Mouse (Mus musculus) heart, adult 2 months (tissue): ENCODE data around the gene Adad2. TPM values are rescaled to one million over a fixed set of nuclear protein-coding genes. Genes with fewer than 3 reads are reported as not detected.

Experiments
- DNase-seq, 2 experiments: peaks; one replicate each; pipeline ENCODE4 v3.0.0; 2021
- H3K27ac ChIP-seq: fragments of 200-600 bp; 2 replicates; pipeline ENCODE4 v1.8.1; 2022
- H3K27me3 ChIP-seq: fragments of 200-500 bp; 2 replicates; pipeline ENCODE4 v1.6.1; 2012; ENCODE audit warnings: mild to moderate bottlenecking, low read length, inconsistent platforms, mixed read lengths; ENCODE audit not compliant: control insufficient read depth, insufficient read depth
- H3K36me3 ChIP-seq: fragments of 200-500 bp; 2 replicates; pipeline ENCODE4 v1.6.1; 2012; ENCODE audit warnings: low read length, inconsistent platforms; ENCODE audit not compliant: control insufficient read depth, insufficient read depth
- H3K4me1 ChIP-seq: fragments of 200-500 bp; 2 replicates; pipeline ENCODE4 v1.6.1; 2011; ENCODE audit warnings: low read length; ENCODE audit not compliant: control insufficient read depth, insufficient read depth
- H3K4me3 ChIP-seq: fragments of 200-600 bp; 2 replicates; pipeline ENCODE4 v1.8.1; 2022
- H3K79me2 ChIP-seq: fragments of 200-500 bp; replicated peaks from 2 replicates; pipeline ENCODE4 v1.6.1; 2012; ENCODE audit warnings: mild to moderate bottlenecking, inconsistent platforms, low read length, moderate library complexity, mixed read lengths; ENCODE audit not compliant: control insufficient read depth, insufficient read depth
- H3K9ac ChIP-seq: fragments of 200-500 bp; 2 replicates; pipeline ENCODE4 v1.6.1; 2012; ENCODE audit warnings: low read depth, mild to moderate bottlenecking, control low read depth, inconsistent platforms, low read length, mixed read lengths
- CTCF ChIP-seq: fragments of 200-600 bp; IDR thresholded peaks from 2 replicates; pipeline ENCODE4 v1.8.1; 2022; ENCODE audit warnings: antibody characterized with exemption, mild to moderate bottlenecking, moderate library complexity
- EP300 ChIP-seq: fragments of 200-500 bp; IDR thresholded peaks from 2 replicates; pipeline ENCODE4 v1.6.1; 2011; ENCODE audit warnings: low read depth, low read length, control low read depth; ENCODE audit not compliant: insufficient read depth
- POLR2A ChIP-seq: fragments of 200-500 bp; IDR thresholded peaks from 2 replicates; pipeline ENCODE4 v1.6.1; 2011; ENCODE audit warnings: mild to moderate bottlenecking, low read depth, low read length, control low read depth; ENCODE audit not compliant: insufficient read depth
- WGBS: fragments of 180-500 bp; shearing (Covaris S2); methylation state at CpG from one replicate; pipeline ENCODE4 v1.1.7; 2018; 5-methylcytosine and 5-hydroxymethylcytosine counted together
- intact Hi-C: fragments of 180-260 bp; cut with DNase I; formaldehyde crosslinking; loops from one replicate; pipeline ENCODE4 v1.15.1; 2025
- polyA plus RNA-seq: library from polyadenylated mRNA; depleted of rRNA; stranded (reverse); fragments of >200 nt; gene quantifications from 2 replicates; pipeline ENCODE4 v1.2.3, GENCODE M21; 2012
- total RNA-seq, 2 experiments: library from RNA; stranded (reverse); gene quantifications; 2 replicates each; pipeline ENCODE4 v1.2.3; 2021

Gene Adad2
- total and polyA plus RNA-seq, 3 experiments = not detected

DNA sequence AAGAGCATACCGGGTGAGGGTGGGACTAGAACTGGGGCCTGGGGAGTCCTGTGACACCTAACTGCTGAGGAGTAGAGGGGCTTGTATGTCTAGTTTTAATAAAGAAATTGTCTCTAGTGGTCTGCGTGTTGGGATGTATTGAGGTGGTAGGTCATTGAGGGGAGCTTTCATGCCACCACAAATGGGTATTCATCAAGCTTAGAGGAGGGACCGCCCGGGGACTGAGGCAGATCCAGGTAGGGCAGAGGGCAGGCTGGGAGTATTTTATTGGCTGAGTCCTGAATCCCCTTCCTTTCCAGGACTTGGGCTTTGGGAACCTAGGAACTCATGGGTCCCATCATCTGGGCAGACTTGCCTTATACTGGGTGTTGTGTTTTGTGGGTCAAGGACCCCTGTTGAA is 4.3 kb downstream of the Adad2 start:
- Histone ChIP-seq H3K27me3 (no peaks in the 10 kb centered on the region), H3K9ac (no peak overlapping the region), H3K4me1 (no peaks in the 10 kb centered on the region; the same call in 1 of the 2 replicates), H3K79me2 (no peaks in the 10 kb centered on the region), H3K27ac (no peak overlapping the region), H3K4me3 (no peak overlapping the region), H3K36me3 (no peaks in the 10 kb centered on the region)
- TF ChIP-seq POLR2A = no peak
- TF ChIP-seq EP300 = no peak
- TF ChIP-seq CTCF = no peak
- WGBS = 95% methylated on average over 4 of the region's 4 CpGs
- DNase-seq = no peak
- intact Hi-C loops = no loop called here

DNA sequence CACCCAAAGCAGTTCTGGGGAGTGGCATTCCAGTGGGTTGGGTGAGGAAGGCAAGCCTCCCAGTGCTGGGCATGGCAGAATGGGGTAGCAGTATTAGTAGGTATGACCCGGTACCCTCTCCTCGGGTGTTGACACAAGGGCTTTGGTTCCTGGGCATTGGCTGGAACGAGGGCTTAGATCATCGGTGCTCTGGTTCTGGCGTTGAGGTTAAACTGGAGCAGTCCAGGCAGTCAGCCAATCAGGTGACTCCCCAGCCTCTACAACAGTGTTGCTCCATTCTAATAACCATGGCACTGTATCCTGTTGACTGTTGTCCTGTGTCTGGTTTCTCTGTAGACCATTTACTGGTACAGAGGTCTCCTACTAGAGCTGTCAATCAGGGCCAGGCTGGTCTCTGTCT is 5.0 kb downstream of the Adad2 start:
- Histone ChIP-seq H3K4me1 (no peaks in the 10 kb centered on the region; the same call in 1 of the 2 replicates), H3K27ac (peak overlapping the region; percentile 49), H3K36me3 (no peaks in the 10 kb centered on the region), H3K79me2 (no peaks in the 10 kb centered on the region), H3K4me3 (no peak overlapping the region), H3K9ac (no peak overlapping the region), H3K27me3 (no peaks in the 10 kb centered on the region)
- intact Hi-C loops = no loop called here
- peak in 1 of 2 experiments; percentile 61 for DNase-seq
- 54% methylated on average over 5 of the region's 5 CpGs for WGBS
- TF ChIP-seq EP300 (no peak), POLR2A (no peak), CTCF (no peak)

DNA sequence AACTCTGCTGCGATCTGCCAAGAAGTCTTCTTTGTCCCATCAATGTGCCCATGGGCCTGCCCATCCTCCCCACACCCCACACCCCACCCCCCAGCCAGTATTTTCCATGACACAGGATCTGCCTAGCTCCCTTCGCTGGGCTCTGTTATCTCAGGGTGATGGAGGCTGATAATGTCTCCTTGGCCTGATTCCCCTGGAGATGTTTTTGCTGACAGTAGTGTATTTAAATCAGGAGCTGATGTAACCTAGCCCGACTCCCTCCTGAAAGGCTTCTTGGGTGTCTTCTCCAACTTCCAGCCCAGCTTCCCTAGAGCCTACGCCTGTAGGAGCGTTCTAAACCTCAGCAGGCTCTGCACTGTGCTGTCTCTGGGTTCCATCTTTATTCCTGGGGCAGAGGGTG is 6.3 kb downstream of the Adad2 start:
- Histone ChIP-seq H3K27me3 (no peaks in the 10 kb centered on the region), H3K79me2 (no peaks in the 10 kb centered on the region), H3K36me3 (no peaks in the 10 kb centered on the region), H3K27ac (no peak overlapping the region), H3K4me1 (no peaks in the 10 kb centered on the region; the same call in 1 of the 2 replicates), H3K4me3 (no peak overlapping the region), H3K9ac (no peak overlapping the region)
- intact Hi-C loops = no loop called here
- 59% methylated on average over 5 of the region's 5 CpGs for WGBS
- no peak for DNase-seq
- TF ChIP-seq CTCF (no peak), POLR2A (no peak), EP300 (no peak)

DNA sequence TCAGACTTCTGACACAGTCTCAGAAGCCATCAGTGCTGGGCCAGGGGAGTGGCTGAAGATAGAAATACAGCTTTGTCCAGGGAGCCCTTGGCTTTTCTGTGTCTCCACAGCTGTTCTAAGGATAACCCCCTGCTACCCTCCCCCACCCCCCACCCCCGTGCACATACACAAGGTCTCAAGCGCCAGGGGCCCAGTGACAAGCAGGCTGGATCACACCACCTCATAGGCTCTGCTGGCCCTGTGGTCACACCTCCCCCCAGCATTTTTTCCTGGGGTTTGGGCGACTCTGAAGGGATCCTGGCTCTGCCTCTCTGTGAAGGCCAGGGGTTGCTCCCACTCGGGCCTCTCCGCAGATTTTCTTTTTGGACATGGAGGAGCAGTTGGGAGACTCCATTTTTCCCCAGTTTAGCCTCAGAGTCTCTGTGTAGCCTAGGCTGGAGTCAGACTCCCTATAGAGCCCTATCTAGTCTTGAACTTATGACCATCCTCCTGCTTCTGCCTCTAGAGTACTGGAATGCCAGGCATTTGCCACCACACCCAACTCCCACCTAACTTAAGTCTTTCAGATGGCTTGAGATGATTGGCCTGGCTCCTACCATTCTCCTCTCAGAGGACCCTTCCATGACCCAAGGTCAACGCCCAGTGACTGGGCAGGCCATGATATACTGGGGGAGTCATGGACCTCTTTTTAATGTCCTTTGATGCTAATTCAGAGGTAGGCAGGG is 7.7 kb downstream of the Adad2 start:
- Histone ChIP-seq H3K36me3 (no peaks in the 10 kb centered on the region), H3K79me2 (no peaks in the 10 kb centered on the region), H3K27me3 (no peaks in the 10 kb centered on the region), H3K27ac (peak overlapping the region; percentile 36; the same call in 1 of the 2 replicates), H3K4me1 (no peaks in the 10 kb centered on the region; the same call in 1 of the 2 replicates), H3K9ac (no peak overlapping the region), H3K4me3 (no peak overlapping the region)
- DNase-seq = no peak
- TF ChIP-seq EP300 = no peak
- no peak for TF ChIP-seq POLR2A
- TF ChIP-seq CTCF = no peak
- intact Hi-C loops = no loop called here
- WGBS = 74% methylated on average over 6 of the region's 6 CpGs

DNA sequence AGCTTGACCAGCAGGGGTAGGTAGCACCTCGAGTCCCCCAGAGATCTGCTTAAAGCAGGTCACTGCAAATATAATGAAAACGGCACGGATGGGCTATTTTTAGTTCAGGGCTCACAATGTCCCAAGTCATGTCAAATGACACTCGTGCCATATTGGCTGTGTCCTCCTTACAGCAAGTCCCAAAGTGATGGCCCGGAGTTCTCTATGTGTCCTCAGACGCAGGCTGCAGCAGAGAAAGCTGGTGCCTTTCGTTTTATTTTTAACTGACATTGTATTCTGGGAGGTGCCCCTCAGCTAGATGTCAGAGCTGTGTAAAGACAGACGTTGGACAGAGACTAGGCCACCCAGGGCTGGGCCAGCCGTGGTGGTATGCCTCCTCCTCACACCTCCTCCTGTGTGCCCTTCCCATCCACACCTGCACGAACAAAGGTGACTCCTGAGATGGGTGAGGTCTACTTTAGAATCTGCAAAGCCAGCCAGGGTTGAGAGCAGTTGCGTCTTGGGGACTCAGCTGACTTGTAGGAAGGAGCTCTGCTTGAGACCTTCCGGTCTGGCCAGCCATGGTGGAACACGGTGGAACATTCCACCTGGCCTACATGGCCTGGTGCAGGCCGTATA is 8.4 kb downstream of the Adad2 start:
- DNase-seq = no peak
- H3K79me2 ChIP-seq = no peaks in the 10 kb centered on the region
- WGBS = 63% methylated on average over 14 of the region's 14 CpGs

DNA sequence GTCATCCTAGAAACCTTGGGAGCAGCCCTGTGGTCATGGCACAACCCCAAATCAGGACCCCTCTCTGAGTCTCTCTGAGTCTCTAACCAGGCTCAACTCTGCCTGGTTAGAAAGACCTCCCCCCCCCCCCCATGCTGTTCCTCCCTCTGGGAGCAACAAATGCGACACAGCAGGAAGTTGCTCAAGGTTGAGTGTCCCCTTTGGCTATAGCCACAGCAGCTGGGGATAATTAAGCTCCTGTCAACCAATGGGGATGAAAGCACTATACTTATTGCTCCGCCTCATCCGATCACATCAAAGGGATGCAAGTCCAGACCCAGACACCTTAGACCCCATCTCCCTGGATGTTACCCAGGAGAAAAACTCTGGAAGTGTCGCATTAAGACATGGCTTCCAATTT is 10.0 kb downstream of the Adad2 start:
- Histone ChIP-seq H3K9ac (no peak overlapping the region), H3K4me3 (no peak overlapping the region), H3K79me2 (no peaks in the 10 kb centered on the region), H3K27ac (no peak overlapping the region), H3K4me1 (no peaks in the 10 kb centered on the region; the same call in 1 of the 2 replicates), H3K27me3 (no peaks in the 10 kb centered on the region), H3K36me3 (no peaks in the 10 kb centered on the region)
- TF ChIP-seq CTCF (no peak), EP300 (no peak), POLR2A (no peak)
- no peak for DNase-seq
- 69% methylated on average over 4 of the region's 4 CpGs for WGBS
- intact Hi-C loops = no loop called here

More for the DNA sequence above, 8.4 kb downstream of the Adad2 start:
- no peak overlapping the region for H3K9ac ChIP-seq
- peak overlapping the region; percentile 52 for H3K27ac ChIP-seq
- H3K4me1 ChIP-seq = no peaks in the 10 kb centered on the region; the same call in 1 of the 2 replicates
- no peaks in the 10 kb centered on the region for H3K36me3 ChIP-seq
- TF ChIP-seq POLR2A (no peak; the same call in 1 of the 2 replicates), EP300 (peak; percentile 84; the same call in 1 of the 2 replicates)
- no peak overlapping the region for H3K4me3 ChIP-seq
- no peaks in the 10 kb centered on the region for H3K27me3 ChIP-seq
- intact Hi-C loops = no loop called here
